Comparison of ENCODE assay signal across 16 mouse cellular contexts in genomic region chr5:107283935-107284524, GRCm38 (mm10). TPM values are rescaled to one million over a fixed set of nuclear protein-coding genes. Genes with fewer than 3 reads are reported as not detected.
DNase-seq lines count a peak whose midpoint lies in the region; ATAC-seq and TF ChIP-seq lines count a peak whose summit lies in the region.
"Had no signal": no experiment of that assay in that cellular context is flagged by ENCODE, and none has a peak within 500 bp of the region (broad histone marks: within the 10 kb centered on the region; RNA-seq: fewer than 3 reads in every experiment).

No protein-coding gene starts in this region.

- WGBS in lung, adult 2 months, result 54% methylated on average over 10 of the region's 10 CpGs

- no peak for ATAC-seq in CD4-positive, CD25-positive, alpha-beta regulatory T cell, adult 4 months
- ATAC-seq: forebrain, postnatal 0 days; intestine, postnatal 0 days had no signal

- TF ChIP-seq POLR2A in lung, adult 2 months (IDR thresholded peaks at IDR 0.05; ENCODE audit: borderline replicate concordance, extremely low read depth, low read depth, low read length), result no peak

- intact Hi-C loops in heart, postnatal 10 days (cut with DNase I), result no loop called here

- no peak for TF ChIP-seq CTCF in lung, adult 2 months (IDR thresholded peaks at IDR 0.05; ENCODE audit: insufficient read depth, low read length)

- peaks cover 15% of the 10 kb centered on the region for H3K4me1 ChIP-seq in lung, adult 2 months (ENCODE audit: control insufficient read depth, insufficient read depth, low read length)

- peak; percentile 17 to 76 for DNase-seq in adrenal gland, adult (ENCODE audit: inconsistent age in 2 of 2, low spot score in 1 of 2)
- no peak for DNase-seq in adrenal gland, postnatal 14 days
- peak; percentile 45 to 51 for DNase-seq in heart, adult 9 months (ENCODE audit: low spot score in 2 of 2)
- no peak for DNase-seq in heart, postnatal 10 days
- DNase-seq in lung, postnatal 25 days (ENCODE audit: low spot score), result peak; percentile 46
- no peak for DNase-seq in lung, adult 2 months
- DNase-seq in embryo, embryonic 10.5 days (ENCODE audit: low spot score), result no peak
- DNase-seq: adrenal gland, adult 8-10 months; cerebellum, adult 2 months; forebrain, postnatal 0 days; kidney, postnatal 10 days; layer of hippocampus, adult 9-11 months; thymus, adult 2 months had no signal

- H3K4me3 ChIP-seq in lung, adult 2 months (replicated peaks; ENCODE audit: extremely low read depth, low read depth, low read length), result no peak overlapping the region
- H3K4me3 ChIP-seq: erythroblast, embryonic 14.5 days had no signal

RNA-seq across cellular contexts. Expression of gene Tgfbr3, which starts 5.4 kb away (rescaled TPM):
- 144 and 161 TPM in 2 replicates for total RNA-seq in adrenal gland, postnatal 14 days (2021)
- total RNA-seq in heart, postnatal 10 days (2021), result 10 to 100 TPM; 42.6 to 52.0 TPM
- 44.8 and 47.3 TPM in 2 replicates for polyA plus RNA-seq in lung, adult 2 months (2012; rRNA removed)
- polyA plus RNA-seq in CD4-positive, CD25-positive, alpha-beta regulatory T cell, adult 4 months (2017; shearing (Covaris generic)), result 1 to 10 TPM; 4.4 to 7.8 TPM

RNA-seq across cellular contexts. Expression of gene Brdt, which starts 46.9 kb away (rescaled TPM):
- total RNA-seq in adrenal gland, postnatal 14 days (2021), result 3.5 and 4.5 TPM in 2 replicates
- 1 to 10 TPM; 1.0 to 1.2 TPM for total RNA-seq in heart, postnatal 10 days (2021)
- 0.71 and 1.1 TPM in 2 replicates for polyA plus RNA-seq in lung, adult 2 months (2012; rRNA removed)
- 1 to 10 TPM in 1 of 2 experiments, under 1 TPM in 1; 0.91 to 1.3 TPM for polyA plus RNA-seq in CD4-positive, CD25-positive, alpha-beta regulatory T cell, adult 4 months (2017; shearing (Covaris generic))
- polyA plus RNA-seq: erythroblast, embryonic 14.5 days had no signal

Comparison
In these comparisons a context has a peak if more than half of its experiments do, and no peak if none do; other contexts are left out.
1. DNase-seq: peak in adrenal gland, adult (2 of 2), heart, adult 9 months (2 of 2) and lung, postnatal 25 days (single experiment); none in adrenal gland, postnatal 14 days (single experiment), heart, postnatal 10 days (0 of 2), lung, adult 2 months (single experiment) and embryo, embryonic 10.5 days (single experiment).